Mouse (Mus musculus): ENCODE measurements around the gene Cux2.

Cux2 gene

DNA sequence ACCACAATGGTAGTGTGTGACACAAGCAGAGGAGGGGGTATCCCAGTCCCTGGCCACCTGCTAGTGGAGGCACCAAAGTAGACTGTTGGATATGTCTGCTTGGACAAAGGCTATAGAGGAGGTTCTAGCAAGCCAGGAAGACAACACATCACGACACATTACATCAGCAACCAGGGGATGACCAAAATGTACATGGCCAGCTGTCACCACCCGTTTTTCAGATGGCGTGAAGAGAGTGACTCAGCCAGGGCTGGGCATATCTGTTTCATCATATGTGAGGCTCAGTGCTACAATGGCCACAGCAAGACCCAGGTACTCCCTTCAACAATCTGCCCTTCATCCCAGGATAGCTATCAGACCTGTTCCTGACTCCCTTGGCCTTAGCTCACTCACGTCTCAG, 133.1 kb downstream of the Cux2 start:
- no peak for DNase-seq

DNA sequence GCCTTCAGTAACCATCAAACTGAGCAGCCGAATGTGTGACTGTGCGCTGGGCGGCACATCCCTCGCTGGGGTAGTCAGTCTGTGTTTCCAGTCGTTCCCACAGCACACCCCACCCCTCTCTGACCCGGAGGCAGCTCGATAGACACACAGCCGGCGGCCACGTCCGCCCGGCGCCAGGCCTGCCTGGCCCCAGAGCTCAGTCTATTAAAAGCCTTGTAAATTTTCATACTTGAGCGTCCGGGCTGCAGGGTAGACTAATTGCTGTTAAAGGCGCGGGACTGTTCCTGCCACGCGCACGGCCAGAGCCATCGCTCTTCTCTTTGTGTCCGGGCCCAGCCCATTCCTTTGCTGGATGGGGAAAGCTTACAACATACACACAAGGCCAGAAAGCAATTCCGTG, 135.9 kb downstream of the Cux2 start:
- DNase-seq: no peak

DNA sequence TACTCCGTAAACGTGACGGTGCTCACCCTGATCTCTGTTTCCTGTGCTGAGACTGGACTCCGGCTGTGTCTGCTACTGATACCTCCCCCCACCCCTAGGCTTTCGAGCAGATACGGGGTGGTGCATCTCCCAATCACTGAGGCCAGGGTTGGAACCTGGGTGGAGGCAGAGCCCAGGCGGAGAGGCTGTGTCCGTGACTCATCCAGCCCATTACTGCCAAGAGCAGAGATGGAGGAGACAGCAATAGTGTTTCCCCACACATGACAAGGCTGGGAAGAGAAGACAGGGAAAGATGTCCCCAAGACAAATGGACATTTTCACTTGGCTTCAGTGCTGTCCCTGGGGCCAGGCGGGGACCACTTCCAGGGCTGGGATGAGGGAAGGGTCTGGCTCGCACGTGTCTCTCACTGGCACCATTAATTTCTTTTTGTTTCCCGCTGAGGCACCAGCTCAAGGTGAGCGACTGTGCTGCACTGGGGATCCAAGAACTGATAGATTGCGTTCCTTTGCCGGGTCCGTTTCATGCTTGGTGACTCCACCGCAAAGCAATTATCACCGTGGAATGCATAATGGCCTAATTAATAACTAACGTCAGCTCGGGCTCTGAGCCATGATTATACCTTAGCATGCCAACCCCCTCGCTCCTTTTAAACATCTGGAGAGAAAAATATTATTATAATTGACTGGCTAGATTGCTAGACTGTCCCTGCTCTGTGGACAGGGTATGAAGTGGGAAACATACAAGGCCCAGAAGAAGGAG, 140.5 kb downstream of the Cux2 start:
- DNase-seq: no peak

DNA sequence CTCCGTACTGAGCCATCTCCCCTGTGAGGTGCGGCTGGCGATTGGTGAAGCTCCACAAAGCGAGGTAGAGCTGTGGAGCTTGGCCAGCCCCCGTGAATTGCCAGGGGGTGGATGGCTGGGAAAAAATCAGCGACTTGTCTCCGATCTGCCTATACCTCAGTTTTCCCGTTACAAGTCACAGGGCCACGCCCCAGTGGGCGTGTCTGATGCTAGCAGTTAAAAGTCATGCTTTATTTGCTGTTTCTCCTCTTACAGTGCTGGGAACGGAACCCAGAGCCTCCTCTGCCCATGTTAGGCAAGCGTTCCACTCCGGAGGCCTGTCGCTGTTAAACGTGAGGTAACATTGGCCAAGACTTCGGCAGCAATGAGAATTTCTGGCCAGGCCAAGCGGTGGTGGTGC, 144.2 kb downstream of the Cux2 start:
- DNase-seq: no peak

DNA sequence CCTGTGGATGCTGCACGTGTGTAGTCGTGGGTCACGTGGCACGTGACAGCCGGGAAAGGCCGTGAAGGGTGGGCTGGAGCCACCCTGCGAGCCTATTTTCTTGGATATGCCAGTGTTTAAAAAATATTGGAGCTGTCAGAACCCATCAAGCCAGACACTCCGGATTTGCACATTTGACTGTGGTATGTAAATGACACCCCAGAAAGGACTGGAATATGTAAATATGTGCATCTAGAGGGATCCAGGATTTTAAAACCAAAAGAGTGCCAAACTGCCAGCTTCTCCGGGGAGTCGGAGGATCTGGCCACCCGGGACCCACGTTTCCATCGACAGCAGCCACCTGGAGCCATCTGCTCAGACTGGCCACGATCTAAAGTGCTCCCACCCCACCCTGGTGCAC, 145.1 kb downstream of the Cux2 start:
- DNase-seq: no peak

DNA sequence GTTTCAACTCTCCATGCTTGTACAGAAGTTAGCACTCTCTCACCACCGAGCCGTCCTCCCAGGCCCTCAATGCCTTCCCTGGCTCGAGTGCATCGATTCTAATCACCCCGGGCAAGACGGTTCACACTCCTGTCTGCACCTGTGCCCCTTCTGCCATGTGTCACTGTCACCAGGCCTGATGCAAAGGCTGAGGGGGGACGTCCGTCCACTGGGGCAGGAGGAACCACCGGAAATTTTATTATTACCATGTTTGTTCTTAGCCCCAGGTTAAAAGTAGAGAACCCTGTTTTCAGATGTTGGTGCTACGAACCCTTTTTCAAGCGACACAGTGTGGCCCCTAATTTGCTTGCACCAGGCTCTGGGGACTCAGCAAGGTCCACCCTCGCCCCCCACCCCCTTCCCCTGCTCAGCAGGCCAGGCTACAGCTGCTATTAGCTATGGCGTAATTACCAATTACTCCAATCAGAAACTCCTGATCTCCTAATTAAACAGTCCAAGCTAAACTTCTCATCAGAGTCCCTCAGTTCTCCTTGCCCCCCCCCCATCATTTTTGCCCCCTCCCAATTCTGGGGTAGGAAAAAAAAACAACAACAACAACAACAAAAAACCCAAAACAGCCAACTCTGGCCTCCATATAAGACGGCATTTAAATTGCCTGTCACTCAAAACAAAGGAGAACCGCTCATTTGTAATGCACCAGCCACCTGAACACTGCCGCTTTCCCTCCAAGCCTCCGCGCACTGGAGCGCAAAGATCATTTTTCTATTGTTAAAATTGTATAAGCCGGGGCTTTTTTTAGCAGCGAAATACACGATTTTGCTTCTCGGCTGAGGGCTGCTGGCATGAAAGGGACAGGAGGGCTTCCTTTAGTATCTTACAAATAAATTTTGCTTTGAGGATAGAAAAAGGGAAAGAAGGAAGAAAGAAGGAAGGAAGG, 146.8 kb downstream of the Cux2 start:
- no peak for DNase-seq

DNA sequence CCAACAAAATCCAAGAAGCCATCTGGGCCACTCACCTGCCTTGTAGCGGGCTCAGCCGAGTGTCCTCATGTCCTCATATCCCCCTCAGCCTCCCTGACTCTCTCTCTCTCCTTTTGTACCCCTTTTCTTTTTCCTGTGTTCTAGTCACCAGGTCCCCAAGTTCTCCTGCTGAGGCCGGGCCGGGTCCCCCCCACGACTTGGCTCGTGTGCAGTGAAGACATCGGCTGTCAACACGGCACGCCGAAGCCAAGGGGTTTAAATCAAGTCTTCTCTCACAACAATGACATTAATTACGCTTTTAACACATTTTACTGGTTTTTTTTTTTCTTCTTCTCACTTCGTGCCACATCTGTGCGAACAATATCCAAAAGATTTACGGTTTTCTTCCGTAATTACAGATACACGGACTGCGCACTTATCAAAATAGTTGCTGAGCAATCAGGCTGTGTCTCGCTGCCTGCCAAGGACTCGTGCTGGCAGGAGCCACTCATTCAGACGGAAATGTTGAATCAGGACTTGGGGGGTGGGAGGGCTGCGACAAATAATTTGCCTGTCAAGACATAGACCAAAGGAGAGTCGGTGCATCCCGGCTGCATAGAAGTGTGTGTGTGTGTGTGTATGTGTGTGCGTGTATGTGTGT, 154.7 kb downstream of the Cux2 start:
- DNase-seq: no peak

DNA sequence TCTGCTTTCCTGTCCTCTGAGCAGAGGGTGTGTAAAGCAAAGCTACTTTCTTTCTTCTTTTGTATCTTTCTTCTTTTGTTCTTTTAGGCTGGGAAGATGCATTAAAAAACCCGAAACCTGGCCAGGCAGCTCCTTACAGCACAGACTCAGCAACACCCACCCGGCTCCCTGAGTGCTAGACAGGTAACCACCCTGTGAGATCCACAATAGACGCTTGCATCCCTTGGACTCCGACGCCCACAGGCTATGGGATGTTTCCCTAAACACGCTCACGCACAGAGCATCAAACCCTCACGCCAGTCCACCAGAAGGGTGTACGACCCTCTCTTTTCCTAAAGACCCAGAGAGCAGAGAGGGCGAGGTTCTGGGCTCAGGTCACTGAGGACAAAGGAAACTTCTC, 155.3 kb downstream of the Cux2 start:
- no peak for DNase-seq

DNA sequence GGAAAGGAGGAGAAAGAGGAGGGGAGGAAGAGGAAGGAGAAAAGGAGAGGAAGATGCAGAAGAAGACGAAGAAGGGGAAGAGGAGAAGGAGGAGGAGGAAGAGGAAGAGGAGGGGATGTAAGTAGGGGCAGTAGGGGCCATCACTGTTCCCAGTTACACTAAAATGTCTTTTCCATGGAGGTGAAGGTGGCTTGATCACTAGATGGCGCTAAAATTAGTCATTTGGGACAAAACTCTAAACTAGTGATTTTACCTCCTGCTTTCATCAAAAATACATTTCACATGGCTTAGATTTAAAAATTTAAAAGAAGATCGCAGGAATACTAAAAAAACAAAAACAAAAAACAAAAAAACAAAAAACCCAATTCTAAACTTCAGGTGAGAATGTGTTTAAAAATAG, 156.3 kb downstream of the Cux2 start:
- DNase-seq: no peak

DNA sequence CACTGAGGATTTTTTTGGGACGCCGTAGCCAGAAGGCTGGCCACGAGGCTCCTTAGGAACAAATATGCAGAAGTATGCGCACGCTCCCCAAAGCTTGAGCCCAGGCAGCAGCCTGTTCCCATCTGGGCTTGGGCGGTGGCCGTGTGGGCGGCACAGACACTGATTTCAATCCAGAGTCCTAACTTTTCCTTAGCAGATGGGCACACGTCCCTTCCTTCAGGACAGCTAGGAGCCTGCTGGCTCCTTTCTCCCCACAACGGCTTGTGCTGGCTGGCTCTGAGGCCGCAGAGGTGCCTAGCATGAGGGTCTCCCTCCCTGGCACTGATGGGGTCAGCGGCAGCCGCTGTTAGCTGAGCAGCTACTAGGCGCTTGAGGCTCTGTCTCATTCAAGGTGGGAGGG, 157.6 kb downstream of the Cux2 start:
- DNase-seq: no peak

DNA sequence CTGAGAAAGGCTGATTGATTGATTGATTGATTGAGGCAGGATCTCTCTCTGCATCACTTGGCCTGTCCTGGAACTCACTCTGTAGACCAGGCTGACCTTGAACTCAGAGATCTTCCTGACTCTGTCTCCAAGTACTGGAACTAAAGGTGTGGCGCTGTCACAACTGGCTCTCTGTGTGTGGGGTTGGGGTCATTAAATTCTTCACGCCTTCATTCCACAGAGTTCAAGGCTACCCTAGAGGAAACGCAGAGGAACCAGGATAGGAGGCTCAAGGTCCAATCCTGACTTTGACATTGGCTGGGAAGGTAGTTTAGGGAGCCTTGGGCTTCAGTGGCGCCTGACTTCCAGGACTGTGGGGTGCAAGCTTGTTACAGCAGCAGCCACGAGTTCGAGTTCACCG, 159.0 kb downstream of the Cux2 start:
- no peak for DNase-seq

DNA sequence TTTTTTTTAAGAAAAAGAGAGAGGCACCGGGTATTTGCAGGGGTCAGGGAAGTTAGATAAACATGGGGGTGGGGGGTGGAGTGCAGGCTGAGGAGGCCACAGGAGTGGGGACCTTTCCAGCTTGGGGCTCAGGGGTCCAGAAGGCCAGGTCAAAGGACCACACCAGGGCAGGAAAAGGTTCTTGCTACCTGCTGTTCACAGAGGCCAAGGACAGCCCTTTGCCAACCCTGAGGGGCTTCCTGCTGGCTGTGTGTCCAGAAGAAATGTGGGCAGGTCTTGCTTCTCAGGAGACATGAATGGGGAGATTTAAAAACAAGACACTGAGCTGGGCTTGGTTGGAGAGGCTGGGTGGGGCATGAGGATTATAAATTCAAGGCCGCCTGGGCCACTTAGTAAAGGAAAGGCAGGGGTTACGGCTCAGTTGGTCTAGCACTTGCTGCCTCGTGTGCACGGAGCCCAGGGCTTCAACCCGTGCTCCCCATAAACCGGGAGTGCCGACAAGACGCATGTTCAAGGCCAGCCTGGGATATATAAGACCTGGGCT, 160.0 kb downstream of the Cux2 start:
- no peak for DNase-seq

DNA sequence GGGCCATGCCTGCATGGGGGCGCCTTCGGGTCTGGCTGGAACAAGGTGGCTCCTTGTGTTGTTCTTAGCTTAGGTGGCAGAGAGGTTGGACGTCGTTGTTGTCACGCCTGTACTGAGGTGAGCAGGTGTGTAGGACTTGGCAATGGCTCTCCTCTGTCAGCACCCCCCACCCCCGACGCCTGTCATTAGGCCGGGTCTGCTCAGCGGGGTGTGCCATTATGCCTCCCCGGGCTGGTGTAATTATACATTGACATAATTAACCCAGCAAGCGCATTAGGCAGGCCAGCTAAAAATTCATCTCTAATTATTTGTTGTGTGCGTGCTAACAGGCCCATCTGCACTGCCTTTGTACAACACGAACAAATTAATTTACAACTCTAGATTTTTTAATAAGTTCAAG, 160.5 kb downstream of the Cux2 start:
- DNase-seq: peak in 1 of 2 experiments; percentile 25

DNA sequence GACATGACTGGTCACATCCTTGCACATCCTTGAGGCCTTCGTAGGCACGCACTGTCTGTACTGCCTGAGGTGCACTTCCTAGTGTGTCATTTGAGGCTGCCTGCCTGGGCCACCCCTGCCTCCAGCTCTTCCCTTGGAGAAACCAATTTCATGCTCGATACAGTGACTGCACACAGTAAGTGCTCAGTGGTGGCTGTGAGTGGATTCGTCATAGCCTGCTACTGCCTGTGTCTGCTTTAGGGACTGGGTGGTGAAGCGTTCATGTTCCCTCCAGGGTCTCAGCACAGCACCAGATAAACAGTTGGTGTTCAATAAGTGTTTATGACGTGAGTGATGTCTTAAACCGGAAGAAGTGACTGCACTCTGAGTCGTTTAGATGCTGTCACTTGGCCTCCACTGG, 166.5 kb downstream of the Cux2 start:
- no peak for DNase-seq

DNA sequence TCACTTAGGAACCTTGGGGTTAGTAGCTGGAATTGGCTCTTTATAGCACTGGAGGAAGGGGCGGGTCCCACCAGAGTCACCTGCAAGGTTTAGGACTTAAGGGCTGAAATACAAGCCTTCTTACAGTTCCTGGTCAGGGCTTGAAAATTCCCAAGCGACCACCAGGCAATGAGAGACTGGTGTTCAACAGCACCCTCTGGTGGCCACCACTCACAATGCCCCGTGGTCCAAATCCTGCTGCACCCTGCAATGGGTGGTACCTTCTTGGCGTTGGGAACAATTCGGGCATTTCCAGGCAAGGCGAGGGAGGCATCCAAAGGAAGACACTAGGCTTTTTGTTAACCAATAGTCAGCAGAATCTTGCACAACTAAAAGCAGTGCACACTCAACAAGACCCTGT, 170.7 kb downstream of the Cux2 start:
- DNase-seq: peak in 1 of 2 experiments; percentile 45

DNA sequence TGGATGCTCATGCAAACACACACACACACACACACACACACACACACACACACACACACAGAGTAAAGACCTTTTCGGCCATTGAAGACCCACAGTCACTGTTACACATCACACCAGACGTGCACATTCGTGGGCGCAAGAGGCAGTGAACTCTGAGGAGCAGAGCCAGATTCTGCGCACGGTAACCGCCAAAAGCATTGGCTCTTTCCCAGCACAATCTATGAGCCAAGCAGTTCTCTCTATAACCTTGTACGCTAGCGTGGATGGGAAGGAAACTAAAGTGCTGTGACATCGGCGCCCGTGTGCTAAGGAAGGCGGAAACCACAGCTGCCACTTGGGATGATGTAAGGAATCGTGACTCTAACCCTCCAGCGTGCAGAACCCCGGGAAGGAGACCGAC, 171.2 kb downstream of the Cux2 start:
- DNase-seq: no peak

DNA sequence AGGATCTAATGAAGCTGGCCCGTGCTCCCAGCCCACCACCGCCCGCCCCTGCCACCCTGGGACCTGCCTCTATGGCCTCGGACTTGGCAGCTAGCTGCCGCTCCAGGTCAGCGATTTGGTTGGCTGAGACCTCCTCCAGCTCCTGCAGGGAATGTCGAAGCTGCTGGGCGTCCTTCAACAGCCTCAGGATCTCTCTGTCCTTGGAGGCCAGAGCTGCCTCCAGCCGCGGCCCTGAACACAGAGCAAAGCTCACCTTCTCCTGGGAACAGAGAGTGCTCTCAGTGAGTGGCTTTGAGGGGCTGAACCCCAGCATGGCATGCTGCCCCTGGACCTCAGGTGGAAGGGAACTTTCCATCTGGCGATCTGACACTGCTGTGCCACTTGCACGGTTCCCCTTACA, 173.0 kb downstream of the Cux2 start:
- DNase-seq: no peak

DNA sequence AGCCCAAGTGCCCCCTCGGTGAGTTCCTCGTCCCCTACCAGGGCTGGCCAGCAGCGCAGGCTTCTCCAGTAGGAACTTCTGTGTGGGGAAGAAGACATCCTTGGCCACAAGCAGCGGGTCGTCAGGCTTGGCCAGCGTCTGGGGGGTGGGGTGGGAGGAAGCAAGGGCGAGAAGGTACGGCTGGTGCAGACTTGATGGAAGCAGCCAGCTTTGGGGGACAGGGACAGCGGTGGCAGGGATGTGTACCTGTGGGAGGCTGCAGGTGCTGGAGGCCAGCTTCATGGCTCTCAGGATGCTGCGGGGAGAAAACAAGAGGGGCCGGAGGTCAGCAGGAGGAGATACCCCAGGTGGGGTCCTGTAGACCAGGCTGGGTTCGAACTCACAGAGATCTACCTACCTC, 174.9 kb downstream of the Cux2 start:
- DNase-seq: no peak

DNA sequence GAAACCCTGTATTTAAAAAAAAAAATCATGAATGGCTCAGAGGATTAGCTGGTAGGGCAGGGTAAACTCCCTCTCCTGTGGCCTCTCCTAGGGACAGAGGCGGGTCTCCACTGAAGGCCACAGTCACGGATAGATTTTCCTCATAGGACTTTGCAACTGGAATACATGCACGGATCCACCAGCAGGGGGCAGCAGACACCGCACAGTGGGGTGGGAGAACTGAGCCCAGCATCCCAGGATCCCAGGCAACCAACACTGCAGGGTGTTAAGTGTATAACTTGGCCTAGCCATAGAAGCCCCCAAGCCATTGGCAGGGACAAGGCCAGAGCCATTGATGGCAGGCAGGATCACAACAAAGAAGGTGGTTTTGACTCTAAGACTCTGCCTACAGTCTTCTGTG, 177.7 kb downstream of the Cux2 start:
- peak; percentile 75 to 84 for DNase-seq

DNA sequence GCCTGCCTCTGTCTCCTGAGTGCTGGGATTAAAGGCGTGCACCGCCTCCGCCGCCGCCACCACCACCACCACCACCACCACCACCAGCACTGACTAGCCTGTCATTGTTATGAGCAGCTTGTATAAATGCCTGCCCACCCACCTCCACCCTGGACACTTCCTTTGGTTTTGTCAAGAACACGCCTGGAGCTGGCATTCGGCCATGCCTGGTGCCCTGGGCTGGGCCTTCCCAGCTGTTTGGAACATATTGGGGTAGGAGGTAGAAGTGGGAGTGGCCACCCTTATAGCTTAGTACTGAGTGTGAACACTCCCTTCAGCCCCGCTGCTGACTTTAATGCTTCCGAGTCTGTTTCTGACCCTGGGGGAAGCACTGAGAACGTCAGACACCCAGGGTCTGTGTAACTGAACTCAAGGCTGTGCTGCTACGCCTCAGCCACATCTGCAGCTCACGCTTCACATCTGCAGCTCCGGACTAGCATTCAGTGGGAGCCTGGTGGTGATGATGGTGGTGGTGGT, 178.3 kb downstream of the Cux2 start:
- no peak for DNase-seq

DNA sequence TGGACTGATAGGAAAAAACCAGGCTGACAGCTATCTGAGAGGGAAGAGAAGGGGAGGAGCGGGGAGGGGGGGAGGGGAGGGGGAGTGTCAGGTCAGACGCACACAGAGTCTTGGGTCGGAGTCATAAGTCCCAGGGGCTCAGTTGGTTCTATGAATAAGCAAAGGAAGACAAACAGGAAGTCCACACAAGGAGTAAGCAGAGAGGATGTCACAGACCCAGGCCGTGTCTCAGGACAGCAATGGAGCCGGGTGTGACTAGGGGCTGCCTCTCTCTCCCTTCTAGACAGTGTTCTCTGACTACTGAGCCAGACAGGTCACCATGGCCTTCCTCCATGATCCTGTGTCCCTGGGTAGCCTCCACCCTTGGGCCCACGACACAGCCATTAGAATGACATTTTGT, 179.1 kb downstream of the Cux2 start:
- DNase-seq: no peak

DNA sequence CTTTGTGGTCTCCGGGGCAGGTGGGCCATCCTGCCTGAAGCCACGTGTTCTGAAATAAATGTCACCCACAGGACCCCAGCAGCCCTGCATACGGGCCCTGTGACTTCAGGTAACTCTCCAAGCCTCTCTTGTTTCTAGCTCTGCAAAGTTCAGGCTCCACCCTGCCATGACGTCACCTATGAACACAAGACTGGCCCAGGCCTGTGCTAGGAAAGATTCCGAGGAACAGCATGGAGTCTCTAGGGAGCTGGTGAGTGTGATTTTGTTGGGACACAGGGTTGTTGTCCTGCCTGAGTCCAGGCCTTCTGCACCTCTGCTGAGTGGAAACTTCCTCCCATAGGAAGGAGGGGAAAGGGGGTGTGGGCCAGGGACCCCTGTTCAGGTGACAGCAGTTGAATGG, 181.9 kb downstream of the Cux2 start:
- DNase-seq: no peak

DNA sequence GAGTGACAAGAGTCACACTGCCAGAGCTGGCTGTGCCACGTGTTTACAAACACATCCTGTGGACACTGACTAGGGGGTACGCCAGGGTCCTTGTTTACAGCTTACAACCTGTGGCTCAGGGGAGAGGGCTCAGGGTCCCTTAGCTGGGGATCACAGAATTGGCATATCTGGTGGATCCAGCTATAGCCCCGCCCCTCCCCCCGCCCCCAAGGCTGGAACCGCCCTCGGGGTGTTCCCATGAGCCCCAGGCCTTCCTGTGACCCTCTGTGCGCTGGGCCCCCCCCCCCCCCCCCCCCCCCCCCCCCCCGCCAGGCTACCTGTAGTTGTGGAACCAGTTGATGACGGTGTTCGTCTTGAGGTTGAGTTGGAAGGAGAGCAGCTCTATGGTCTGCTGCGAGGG, 185.6 kb downstream of the Cux2 start:
- DNase-seq: no peak
